Mouse (Mus musculus) intestine, embryonic 16.5 days (tissue): ENCODE measurements at regions not wholly inside any gene's neighbourhood (a gene's known extent, or its start where the extent isn't known, plus 50 kb on each side); places are given as distances from the start of the nearest gene placed in this dataset.

Source experiments
- ATAC-seq: fragments of 200-750 bp; cut with Nextera tagmentation; 2 replicates; pipeline ENCODE4 v1.8.0; 2017; ENCODE audit warnings: moderate TSS enrichment, moderate library complexity
- H3K27ac ChIP-seq: fragments of 300-500 bp; sonication (generic); 2 replicates; pipeline ENCODE4 v1.5.1; 2014; ENCODE audit warnings: mild to moderate bottlenecking, low read length
- H3K27me3 ChIP-seq: fragments of 300-500 bp; sonication (generic); replicated peaks from 2 replicates; pipeline ENCODE4 v1.6.1; 2014; ENCODE audit warnings: low read length, control low read depth, mixed read lengths; ENCODE audit not compliant: control insufficient read depth, insufficient read depth
- H3K36me3 ChIP-seq: fragments of 300-500 bp; sonication (generic); 2 replicates; pipeline ENCODE4 v1.6.1; 2014; ENCODE audit warnings: low read length, control low read depth; ENCODE audit not compliant: control insufficient read depth, insufficient read depth
- H3K4me1 ChIP-seq: fragments of 300-500 bp; sonication (generic); 2 replicates; pipeline ENCODE4 v1.6.1; 2014; ENCODE audit warnings: low read length, control low read depth, mixed read lengths; ENCODE audit not compliant: control insufficient read depth, insufficient read depth
- H3K4me2 ChIP-seq: fragments of 300-500 bp; sonication (generic); 2 replicates; pipeline ENCODE4 v1.6.1; 2014; ENCODE audit warnings: low read depth, low read length, control low read depth
- H3K4me3 ChIP-seq: fragments of 300-500 bp; sonication (generic); 2 replicates; pipeline ENCODE4 v1.5.1; 2014; ENCODE audit warnings: mild to moderate bottlenecking, low read length
- H3K9ac ChIP-seq: fragments of 300-500 bp; sonication (generic); 2 replicates; pipeline ENCODE4 v1.6.1; 2014; ENCODE audit warnings: low read depth, low read length
- H3K9me3 ChIP-seq: fragments of 300-500 bp; sonication (generic); 2 replicates; pipeline ENCODE4 v1.6.1; 2016; ENCODE audit warnings: low read length, control low read depth; ENCODE audit not compliant: control insufficient read depth
- WGBS: fragments of 180-500 bp; shearing (Covaris S2); extraction: QIAGEN DNeasy Blood & Tissue Kit; methylation state at CpG from one replicate; pipeline ENCODE4 v1.1.7; 2014; 5-methylcytosine and 5-hydroxymethylcytosine counted together

DNA sequence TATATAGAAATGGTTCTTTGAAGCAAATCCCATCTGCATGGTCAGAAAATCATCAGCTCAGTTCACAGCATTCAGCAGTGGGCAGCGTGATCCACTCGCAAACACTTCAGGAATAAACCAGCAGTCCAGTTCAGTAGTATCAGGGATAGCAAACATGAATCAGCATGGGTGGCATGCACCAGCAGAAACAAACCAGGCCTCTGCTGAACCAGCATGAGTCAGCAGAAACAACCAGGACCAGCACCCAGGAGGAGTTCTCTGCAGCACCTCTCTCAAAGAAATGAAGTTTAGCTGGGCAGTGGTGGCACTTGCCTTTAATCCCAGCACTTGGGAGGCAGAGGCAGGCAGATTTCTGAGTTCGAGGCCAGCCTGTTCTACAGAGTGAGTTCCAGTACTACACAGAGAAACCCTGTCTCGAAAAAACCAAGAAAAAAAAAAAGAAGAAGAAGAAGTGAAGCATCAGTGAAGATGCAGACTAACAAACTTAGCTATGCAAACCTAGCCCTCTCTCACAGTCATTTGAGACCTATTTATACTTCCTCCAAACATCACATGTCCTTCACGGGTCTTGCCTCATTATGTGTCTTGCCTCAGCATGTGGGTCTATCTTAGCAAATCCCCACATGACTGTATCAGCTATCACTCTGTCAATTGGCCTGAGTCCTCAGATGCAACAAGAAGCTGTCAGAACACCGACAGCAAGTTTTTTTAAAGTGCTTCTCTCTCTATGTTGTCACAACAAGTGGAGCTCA lies 80.2 kb downstream of the Fthl17a start:
- H3K4me1 ChIP-seq, result no peaks in the 10 kb centered on the region
- H3K27ac ChIP-seq, result no peak overlapping the region
- H3K9ac ChIP-seq, result no peak overlapping the region
- H3K4me3 ChIP-seq, result no peak overlapping the region
- H3K36me3 ChIP-seq, result no peaks in the 10 kb centered on the region
- H3K27me3 ChIP-seq, result no peaks in the 10 kb centered on the region
- no peak overlapping the region for H3K4me2 ChIP-seq
- no peaks in the 10 kb centered on the region for H3K9me3 ChIP-seq
- 81% methylated on average over 6 of the region's 6 CpGs for WGBS
- ATAC-seq, result no peak

DNA sequence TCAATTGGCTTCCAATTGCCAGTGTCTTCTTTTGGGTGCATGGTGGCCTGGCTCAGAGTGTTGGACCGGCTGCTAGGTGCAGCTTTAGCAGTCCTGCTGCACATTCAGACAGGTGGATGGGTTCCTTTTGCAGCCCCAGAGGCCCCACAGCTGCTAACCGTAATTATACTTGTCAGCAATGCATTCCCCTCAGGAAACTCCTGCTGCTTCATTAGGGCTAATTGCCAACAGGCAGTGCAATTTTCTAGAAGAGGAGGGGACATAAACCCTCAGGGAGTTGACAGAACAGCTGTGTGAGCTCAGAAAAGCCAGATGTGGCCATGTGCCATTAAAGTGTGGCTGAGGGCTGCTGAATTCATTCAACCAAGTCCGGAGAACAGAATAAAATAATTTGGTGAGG lies 94.0 kb downstream of the Fthl17a start:
- no peak overlapping the region for H3K9ac ChIP-seq
- WGBS, result 58% methylated on average over 3 of the region's 3 CpGs
- no peaks in the 10 kb centered on the region for H3K4me1 ChIP-seq
- no peaks in the 10 kb centered on the region for H3K36me3 ChIP-seq
- no peak overlapping the region for H3K4me2 ChIP-seq
- no peaks in the 10 kb centered on the region for H3K27me3 ChIP-seq
- no peak overlapping the region for H3K4me3 ChIP-seq
- H3K27ac ChIP-seq, result no peak overlapping the region
- H3K9me3 ChIP-seq, result no peaks in the 10 kb centered on the region
- 0 out of 2 replicates have a peak, but pooled peaks have one; percentile 16 for ATAC-seq

DNA sequence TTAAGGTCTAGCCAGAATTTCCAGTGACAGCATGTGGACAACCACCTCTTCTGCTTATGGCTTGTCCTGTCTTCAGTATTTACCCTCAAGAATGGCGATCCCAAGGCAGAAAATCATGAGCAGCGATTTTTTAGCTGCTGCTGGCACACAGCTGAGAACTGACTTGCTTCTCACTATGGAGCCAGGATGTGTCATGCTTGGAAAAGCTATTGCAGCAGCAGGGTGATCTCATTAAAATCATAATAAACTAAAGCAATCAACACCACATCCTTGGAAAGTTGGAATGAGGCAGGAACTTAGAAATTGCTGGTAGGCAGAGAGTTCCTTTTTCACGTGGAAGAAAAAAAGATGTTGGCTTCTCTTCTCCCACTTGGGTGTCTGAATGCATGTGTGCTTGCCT lies 125.8 kb downstream of the Fthl17a start:
- H3K4me1 ChIP-seq, result no peaks in the 10 kb centered on the region
- no peak overlapping the region for H3K27ac ChIP-seq
- ATAC-seq, result no peak
- 68% methylated on average over 3 of the region's 3 CpGs for WGBS
- no peak overlapping the region for H3K9ac ChIP-seq
- H3K27me3 ChIP-seq, result no peaks in the 10 kb centered on the region
- no peak overlapping the region for H3K4me3 ChIP-seq
- H3K9me3 ChIP-seq, result no peaks in the 10 kb centered on the region
- H3K36me3 ChIP-seq, result no peaks in the 10 kb centered on the region
- no peak overlapping the region for H3K4me2 ChIP-seq

DNA sequence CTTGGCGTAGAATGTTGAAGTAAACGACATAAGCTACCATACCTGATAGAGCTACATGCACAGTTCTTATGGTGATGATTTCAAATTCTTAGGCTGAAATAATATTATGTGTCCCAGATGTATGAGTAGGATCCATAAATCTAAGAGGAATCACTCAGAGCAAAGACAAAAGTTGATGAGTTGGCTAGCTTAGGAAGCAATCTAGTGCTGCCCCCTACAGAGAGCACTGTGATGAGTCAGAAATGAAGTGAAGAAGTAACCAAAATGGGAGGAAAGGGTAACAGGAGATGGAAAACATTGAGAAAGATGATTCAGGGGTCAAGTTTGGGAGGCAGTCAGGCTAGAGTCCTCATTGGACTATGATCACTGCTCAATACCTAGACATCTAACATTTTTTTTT lies 135.0 kb downstream of the Fthl17a start:
- H3K27me3 ChIP-seq, result no peaks in the 10 kb centered on the region
- no peak overlapping the region for H3K4me2 ChIP-seq
- no peaks in the 10 kb centered on the region for H3K36me3 ChIP-seq
- WGBS, result 92% methylated on average over 2 of the region's 2 CpGs
- no peaks in the 10 kb centered on the region for H3K9me3 ChIP-seq
- H3K4me1 ChIP-seq, result no peaks in the 10 kb centered on the region
- no peak overlapping the region for H3K27ac ChIP-seq
- ATAC-seq, result no peak
- no peak overlapping the region for H3K4me3 ChIP-seq
- H3K9ac ChIP-seq, result no peak overlapping the region
